Mouse (Mus musculus): ENCODE data around the gene Top2b. TPM values are rescaled to one million over a fixed set of nuclear protein-coding genes. Genes with fewer than 3 reads are reported as not detected.
A peak's percentile ranks its signal among the peaks of the same experiment; 100 is the strongest.

Gene Top2b
- polyA plus RNA-seq, 1 experiment from 2014 or later, result 49.5 TPM

DNA sequence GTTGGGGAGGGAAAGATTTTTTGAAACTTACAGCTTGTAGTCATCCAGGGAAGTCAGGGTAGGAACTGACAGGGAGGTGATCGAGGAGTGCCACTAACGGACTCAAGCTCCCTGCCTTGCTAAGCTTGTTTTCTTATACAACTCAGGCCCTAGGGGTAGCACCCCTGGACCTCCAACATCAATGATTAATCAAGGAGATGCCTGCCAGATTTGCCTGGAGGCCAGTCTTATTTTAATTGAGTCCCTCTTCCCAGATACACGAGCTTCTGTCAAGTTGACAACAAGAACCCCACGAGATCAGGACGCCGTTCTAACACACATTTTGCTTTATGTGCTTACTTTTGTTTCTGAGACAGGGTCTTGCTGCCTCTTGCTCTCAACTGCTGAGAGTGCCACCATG is 115.6 kb downstream of the Top2b start:
- no peaks in the 10 kb centered on the region; the same call in 1 of the 2 replicates for H3K36me3 ChIP-seq
- no peak overlapping the region for H3K27ac ChIP-seq
- H3K27me3 ChIP-seq, result no peaks in the 10 kb centered on the region
- no peak for ATAC-seq (replicated peaks; ENCODE audit: low FRiP score)
- H3K4me2 ChIP-seq, result no peak overlapping the region
- peaks cover 20% of the 10 kb centered on the region for H3K4me1 ChIP-seq
- WGBS, result 55% methylated on average over 6 of the region's 6 CpGs
- no peak overlapping the region for H3K9ac ChIP-seq
- no peaks in the 10 kb centered on the region for H3K9me3 ChIP-seq (replicated peaks)
- no peak overlapping the region for H3K4me3 ChIP-seq (replicated peaks)

- no peak overlapping the region for H3K4me2 ChIP-seq
- no peak overlapping the region for H3K9ac ChIP-seq
- peak overlapping the region; percentile 4; the same call in 1 of the 2 replicates for H3K27ac ChIP-seq
- H3K4me3 ChIP-seq (replicated peaks), result no peak overlapping the region
- no peaks in the 10 kb centered on the region; the same call in 1 of the 2 replicates for H3K36me3 ChIP-seq
- 61% methylated on average over 8 of the region's 8 CpGs for WGBS
- peak; percentile 74; the same call in 1 of the 2 replicates for ATAC-seq (replicated peaks; ENCODE audit: low FRiP score)
- peaks cover 20% of the 10 kb centered on the region for H3K4me1 ChIP-seq
- no peaks in the 10 kb centered on the region for H3K27me3 ChIP-seq
- no peaks in the 10 kb centered on the region for H3K9me3 ChIP-seq (replicated peaks)
Observed at GRCm38 (mm10) chr14:16483656-16484380, 118.8 kb downstream of the Top2b start.

Other genes with a start within 250 kb of the Top2b start
- 36.1 and 36.3 TPM in 2 replicates for gene Ngly1, start 115.9 kb upstream of the Top2b start, polyA plus RNA-seq (2015; fragmentation: Nextera tagmentation; extraction: Ambion mirVana)
- gene Oxsm, start 115.4 kb upstream of the Top2b start, polyA plus RNA-seq (2015; fragmentation: Nextera tagmentation; extraction: Ambion mirVana), result 2.5 and 3.7 TPM in 2 replicates